Mouse (Mus musculus) heart, adult 8-10 months (tissue): ENCODE measurements around the gene Cnmd. TPM values are rescaled to one million over a fixed set of nuclear protein-coding genes. Genes with fewer than 3 reads are reported as not detected.

Source experiments
- DNase-seq: peaks from one replicate; pipeline ENCODE4 v3.0.0; 2022; ENCODE audit warnings: low spot score
- total RNA-seq, 4 experiments: library from RNA; stranded (reverse); gene quantifications; 2 replicates each; pipeline ENCODE4 v1.2.4; 2022

Cnmd gene
- total RNA-seq, 4 experiments from 2014 or later: 3.6 to 5.6 (median 4.0) TPM

- no peak for DNase-seq
Measured at GRCm38 (mm10) chr14:79645378-79645777, 16.6 kb downstream of the Cnmd start.

GRCm38 (mm10) chr14:79642063-79642462, 19.9 kb downstream of the Cnmd start:
- no peak for DNase-seq

GRCm38 (mm10) chr14:79636814-79637213, 25.2 kb downstream of the Cnmd start:
- DNase-seq: no peak

GRCm38 (mm10) chr14:79633196-79633595, 28.8 kb downstream of the Cnmd start:
- peak; percentile 16 for DNase-seq

GRCm38 (mm10) chr14:79632330-79632729, 29.6 kb downstream of the Cnmd start:
- DNase-seq: no peak

- DNase-seq: peak; percentile 6
Measured at GRCm38 (mm10) chr14:79621143-79621542, 40.8 kb downstream of the Cnmd start.

- DNase-seq: no peak
Measured at GRCm38 (mm10) chr14:79619802-79620201, 42.2 kb downstream of the Cnmd start.

- DNase-seq: peak; percentile 31
Measured at GRCm38 (mm10) chr14:79617121-79617828, 44.7 kb downstream of the Cnmd start.

GRCm38 (mm10) chr14:79608286-79608685, 53.7 kb downstream of the Cnmd start:
- DNase-seq: no peak

- DNase-seq: no peak
Measured at GRCm38 (mm10) chr14:79607352-79607751, 54.6 kb downstream of the Cnmd start.

- no peak for DNase-seq
Measured at GRCm38 (mm10) chr14:79606867-79607266, 55.1 kb downstream of the Cnmd start.

GRCm38 (mm10) chr14:79606392-79606791, 55.6 kb downstream of the Cnmd start:
- DNase-seq: no peak

GRCm38 (mm10) chr14:79605881-79606280, 56.1 kb downstream of the Cnmd start:
- peak; percentile 26 for DNase-seq

- DNase-seq: no peak
Measured at GRCm38 (mm10) chr14:79596602-79597001, 65.4 kb downstream of the Cnmd start.

GRCm38 (mm10) chr14:79594069-79594468, 67.9 kb downstream of the Cnmd start:
- no peak for DNase-seq

- no peak for DNase-seq
Measured at GRCm38 (mm10) chr14:79591611-79592010, 70.4 kb downstream of the Cnmd start.

- DNase-seq: no peak
Measured at GRCm38 (mm10) chr14:79590916-79591315, 71.1 kb downstream of the Cnmd start.

- no peak for DNase-seq
Measured at GRCm38 (mm10) chr14:79589401-79589800, 72.6 kb downstream of the Cnmd start.

GRCm38 (mm10) chr14:79588534-79588951, 73.4 kb downstream of the Cnmd start:
- no peak for DNase-seq

- DNase-seq: no peak
Measured at GRCm38 (mm10) chr14:79587852-79588229, 74.1 kb downstream of the Cnmd start.
